Mouse (Mus musculus) adrenal gland, postnatal 36 days (tissue): ENCODE results near the gene Gm20917. TPM values are rescaled to one million over a fixed set of nuclear protein-coding genes. Genes with fewer than 3 reads are reported as not detected.
"Not testable (repeated sequence)": the region's sequence is repeated elsewhere in the genome, so short reads cannot be mapped to it uniquely, and the experiment has no call there.

ENCODE experiments used
- DNase-seq, 2 experiments: peaks; one replicate each; pipeline ENCODE4 v3.0.0; 2021; ENCODE audit warnings: mixed read lengths in 1 of 2
- long read RNA-seq, 2 experiments: library from polyadenylated mRNA; stranded (forward); transcript quantifications; one replicate each; pipeline ENCODE4 v2.0.0; 2021; ENCODE audit warnings: borderline sequencing depth in 2 of 2
- total RNA-seq, 2 experiments: library from RNA; stranded (reverse); gene quantifications; 2 replicates each; pipeline ENCODE4 v1.2.3; 2021

Gm20917 gene
- not detected for total RNA-seq
- long read RNA-seq, experiment 1, result 0 reads
- long read RNA-seq, experiment 2, result 0 reads

DNA sequence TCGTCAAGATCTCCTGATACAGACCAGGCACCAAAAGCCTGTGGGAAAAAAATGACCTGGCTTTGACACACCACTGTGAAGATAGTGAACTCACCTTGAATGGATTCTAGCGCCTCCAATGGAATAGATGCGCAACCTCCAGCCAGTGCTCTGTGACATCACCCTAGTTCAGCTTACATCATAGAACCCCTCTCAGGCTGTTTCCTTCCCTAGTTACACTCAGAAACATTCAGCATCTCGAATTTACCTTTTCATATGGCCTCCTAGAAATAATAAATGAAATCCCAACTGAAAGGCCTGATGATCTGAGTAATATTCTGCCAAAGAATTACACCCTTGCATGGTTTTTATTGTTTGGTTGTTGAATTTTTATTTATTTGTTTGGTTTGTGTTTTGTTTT lies at the start of gene Gm20917:
Gene Gm20917 (minus strand): TSS at position 101 of the 400 bp plus-strand sequence.
- DNase-seq, result not testable (repeated sequence)

Other genes starting within 250 kb of the Gm20917 start
- not detected for gene Gm20916, start 168.4 kb upstream of the Gm20917 start, total RNA-seq